Mouse (Mus musculus) embryonic fibroblast, embryonic 13.5 days (primary cell): ENCODE results near the gene Meig1. TPM values are rescaled to one million over a fixed set of nuclear protein-coding genes. Genes with fewer than 3 reads are reported as not detected.
"Not testable (repeated sequence)": the region's sequence is repeated elsewhere in the genome, so short reads cannot be mapped to it uniquely, and the experiment has no call there.

Source experiments
- H3K27ac ChIP-seq: 2 replicates; pipeline ENCODE4 v1.5.1; 2012; ENCODE audit warnings: low read length, control low read depth, inconsistent platforms; ENCODE audit not compliant: insufficient read depth
- H3K4me1 ChIP-seq: 2 replicates; pipeline ENCODE4 v1.6.1; 2011; ENCODE audit warnings: low read length; ENCODE audit not compliant: control insufficient read depth, insufficient read depth
- H3K4me3 ChIP-seq: 2 replicates; pipeline ENCODE4 v1.5.1; 2011; ENCODE audit warnings: mild to moderate bottlenecking, control low read depth, low read length; ENCODE audit not compliant: insufficient read depth
- CTCF ChIP-seq: IDR thresholded peaks from 2 replicates; pipeline ENCODE4 v1.5.1; 2011; ENCODE audit warnings: mild to moderate bottlenecking, control low read depth, low read length, moderate library complexity, borderline replicate concordance; ENCODE audit not compliant: insufficient read depth
- POLR2A ChIP-seq: IDR thresholded peaks from 2 replicates; pipeline ENCODE4 v1.6.1; 2011; ENCODE audit warnings: low read depth, mild to moderate bottlenecking, control low read depth, low read length, moderate library complexity
- polyA plus RNA-seq: library from polyadenylated mRNA; stranded (reverse); fragments of >200 nt; gene quantifications from 2 replicates; pipeline ENCODE4 v1.2.4, GENCODE M21; 2011; ENCODE audit warnings: low read depth; ENCODE audit not compliant: missing spikeins, insufficient read length

Gene Meig1
- polyA plus RNA-seq, 1 experiment: not detected

- TF ChIP-seq CTCF (no peak), POLR2A (peak; percentile 55; the same call in 1 of the 2 replicates)
- no peaks in the 10 kb centered on the region for H3K4me1 ChIP-seq
- H3K4me3 ChIP-seq: peak within 1 kb of the TSS; percentile 92
- H3K27ac ChIP-seq: no peak within 1 kb of the TSS
These were observed 1.6 kb upstream of the Meig1 start, which contains the start of gene Dclre1c for GRCm38 (mm10) chr2:3423841-3424578. TSS of gene Dclre1c (plus strand) at chr2:3424131.

GRCm38 (mm10) chr2:3420157-3420556 is 2.3 kb downstream of the Meig1 start:
- no peak overlapping the region for H3K27ac ChIP-seq
- TF ChIP-seq POLR2A: no peak
- TF ChIP-seq CTCF: no peak
- no peaks in the 10 kb centered on the region for H3K4me1 ChIP-seq
- H3K4me3 ChIP-seq: no peak overlapping the region

GRCm38 (mm10) chr2:3418883-3419431 is 3.5 kb downstream of the Meig1 start:
- Histone ChIP-seq H3K4me1 (no peaks in the 10 kb centered on the region), H3K4me3 (peak overlapping the region; percentile 80), H3K27ac (no peak overlapping the region)
- peak; percentile 50; the same call in 1 of the 2 replicates for TF ChIP-seq POLR2A
- no peak for TF ChIP-seq CTCF

GRCm38 (mm10) chr2:3415676-3416075 is 6.8 kb downstream of the Meig1 start:
- Histone ChIP-seq H3K4me3 (no peak overlapping the region), H3K4me1 (no peaks in the 10 kb centered on the region), H3K27ac (no peak overlapping the region)
- no peak for TF ChIP-seq POLR2A
- no peak for TF ChIP-seq CTCF

DNA sequence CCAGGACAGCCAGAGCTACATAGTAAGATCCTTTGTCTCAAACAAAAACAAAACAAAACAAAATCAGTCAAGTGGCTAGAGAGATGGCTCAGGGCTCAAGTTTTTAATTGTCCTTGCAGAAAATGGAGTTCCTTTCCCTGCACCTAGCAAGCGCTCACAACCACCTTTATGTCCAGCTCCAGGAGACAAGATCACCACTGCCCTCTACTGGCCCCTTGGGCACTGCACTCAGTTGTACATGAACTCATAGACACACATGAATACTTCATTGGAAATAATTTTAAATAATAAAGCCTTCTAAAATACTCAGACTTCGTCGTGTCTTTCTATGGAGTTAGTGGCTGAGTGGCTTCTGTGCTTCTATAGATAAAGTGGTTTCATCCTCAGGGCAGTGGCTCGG is 8.2 kb downstream of the Meig1 start:
- Histone ChIP-seq H3K4me1 (no peaks in the 10 kb centered on the region), H3K27ac (no peak overlapping the region), H3K4me3 (no peak overlapping the region)
- TF ChIP-seq POLR2A (no peak), CTCF (peak; percentile 65; the same call in 1 of the 2 replicates)

DNA sequence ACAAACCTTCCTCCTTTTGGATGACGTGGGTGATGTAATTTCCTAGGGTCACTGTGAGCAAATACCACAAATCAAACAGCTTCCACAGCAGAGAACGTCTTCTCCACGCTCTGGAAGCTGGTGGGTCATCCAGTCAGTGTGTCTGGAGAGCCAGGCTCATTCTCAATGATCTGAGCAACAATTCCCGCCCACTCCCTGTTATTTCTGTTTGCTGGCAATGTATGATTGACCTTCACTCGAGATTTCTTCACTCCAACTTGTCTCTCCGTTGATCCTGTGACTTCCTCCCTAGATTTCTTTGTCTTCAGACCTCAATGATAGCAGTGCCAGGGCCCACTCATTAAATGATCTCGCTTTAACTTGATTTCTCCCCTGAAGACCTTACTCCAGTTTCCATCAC is 14.7 kb downstream of the Meig1 start:
- H3K4me1 ChIP-seq: no peaks in the 10 kb centered on the region
- H3K27ac ChIP-seq: no peak overlapping the region
- TF ChIP-seq POLR2A: no peak
- H3K4me3 ChIP-seq: no peak overlapping the region

DNA sequence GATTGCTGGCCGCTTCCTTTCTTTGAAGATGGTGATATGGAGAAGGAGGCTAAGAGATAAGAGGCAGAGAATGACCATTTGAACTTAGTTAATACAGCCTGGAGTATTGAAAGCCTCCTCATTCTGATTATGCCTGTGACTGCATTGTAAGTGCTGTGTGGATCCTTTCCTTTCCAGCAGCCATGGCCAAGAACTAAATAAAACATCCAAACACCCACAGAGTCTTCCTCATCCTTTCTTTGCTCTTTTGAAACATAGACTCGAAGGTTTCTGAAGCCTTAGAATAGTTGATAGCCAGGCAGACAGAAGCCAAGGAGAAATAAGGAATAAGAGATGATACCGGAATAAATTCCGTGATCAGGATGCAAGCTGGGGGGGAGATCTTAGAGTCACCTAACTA is 16.5 kb downstream of the Meig1 start:
- Histone ChIP-seq H3K4me3 (no peak overlapping the region), H3K27ac (no peak overlapping the region), H3K4me1 (no peaks in the 10 kb centered on the region)
- TF ChIP-seq POLR2A: no peak
- no peak for TF ChIP-seq CTCF

- not testable (repeated sequence) for H3K27ac ChIP-seq, H3K4me1 ChIP-seq, H3K4me3 ChIP-seq
These were observed 25.3 kb downstream of the Meig1 start, which contains the start of gene Olah for GRCm38 (mm10) chr2:3397110-3397509. TSS of gene Olah (minus strand) at chr2:3397210.

DNA sequence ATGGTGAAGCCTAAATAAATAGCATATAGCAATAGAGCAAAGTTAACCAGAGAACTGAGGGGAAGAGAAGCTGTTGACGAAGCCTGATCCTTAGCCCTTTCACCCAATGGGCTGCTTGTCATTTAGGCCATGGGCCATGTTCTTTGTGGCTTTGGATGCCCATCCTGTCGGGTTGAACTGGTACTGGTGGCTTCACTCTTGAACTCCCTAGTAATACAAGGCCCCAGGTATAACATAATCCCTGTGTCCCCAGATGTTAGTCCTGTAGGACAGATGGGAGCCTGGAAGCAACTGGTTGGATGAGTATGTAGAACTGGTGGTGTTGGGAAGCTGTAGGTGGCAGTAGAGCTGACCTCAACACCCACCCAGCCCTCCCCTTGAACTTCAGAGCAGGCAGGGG is 30.5 kb downstream of the Meig1 start:
- TF ChIP-seq CTCF (no peak), POLR2A (no peak)
- H3K4me3 ChIP-seq: no peak overlapping the region
- no peak overlapping the region for H3K27ac ChIP-seq
- no peaks in the 10 kb centered on the region for H3K4me1 ChIP-seq

DNA sequence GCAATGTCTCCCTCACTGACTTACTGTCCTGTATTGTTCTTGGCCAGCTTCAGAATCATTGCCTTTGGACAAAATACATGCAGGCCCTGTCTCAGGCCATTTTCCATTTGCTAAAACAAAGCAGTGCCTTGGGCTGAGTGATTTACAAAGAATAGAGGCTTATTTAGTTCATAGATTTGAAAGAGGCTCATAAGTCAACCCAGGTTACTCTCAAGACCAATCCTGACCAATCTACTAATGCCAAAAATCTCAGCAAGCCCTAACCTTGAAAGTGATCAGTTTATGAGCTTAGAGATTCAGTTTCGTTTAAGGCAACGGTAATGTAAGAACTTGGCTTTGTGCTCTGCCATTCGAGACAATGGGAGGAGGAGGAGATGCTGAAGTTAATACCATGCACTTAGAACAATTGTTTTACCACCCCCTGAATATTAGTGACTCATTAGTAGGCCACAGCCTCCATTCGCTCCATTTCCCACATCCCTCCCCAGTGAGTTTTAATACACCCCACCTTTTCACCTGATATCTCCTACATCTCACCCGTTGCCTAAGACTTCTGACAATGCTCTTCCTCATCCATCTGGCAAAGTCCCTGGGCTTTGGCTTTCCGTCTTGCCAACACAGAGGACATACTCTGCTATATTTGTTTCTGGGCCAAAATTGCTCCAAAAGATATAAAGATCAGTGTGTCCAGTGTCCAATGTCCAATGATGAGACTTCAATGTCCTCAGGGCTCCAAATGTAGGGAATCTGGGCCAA is 35.2 kb downstream of the Meig1 start:
- no peaks in the 10 kb centered on the region for H3K4me1 ChIP-seq
- TF ChIP-seq POLR2A (no peak), CTCF (no peak)
- no peak overlapping the region for H3K27ac ChIP-seq
- no peak overlapping the region for H3K4me3 ChIP-seq
